Mouse (Mus musculus): ENCODE measurements around the gene Oprd1. TPM values are rescaled to one million over a fixed set of nuclear protein-coding genes. Genes with fewer than 3 reads are reported as not detected.

Gene Oprd1
- polyA plus RNA-seq, 2 experiments: 0.18 to 0.65 TPM

DNA sequence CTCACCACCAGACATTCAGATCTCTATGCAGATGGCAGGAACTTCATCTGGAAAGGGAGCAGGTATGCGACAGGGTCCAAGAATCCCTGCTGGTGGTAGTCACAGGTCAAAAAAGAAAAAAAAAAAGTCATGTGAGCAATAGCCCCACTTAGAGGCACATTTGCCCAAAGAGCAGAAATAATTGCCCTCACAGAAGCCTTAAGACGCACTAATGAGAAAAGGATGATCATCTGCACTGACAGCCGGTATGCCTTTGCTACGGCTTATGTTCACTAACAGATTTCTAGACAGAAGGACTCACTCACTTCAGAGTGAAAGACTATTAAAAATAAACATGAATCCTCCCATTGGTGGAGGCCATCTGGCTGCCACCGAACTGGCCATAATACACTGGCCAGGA, 44.7 kb downstream of the Oprd1 start:
- DNase-seq (ENCODE audit: low spot score): no peak
- 77% methylated on average over 5 of the region's 5 CpGs for WGBS
- Histone ChIP-seq H3K27ac (replicated peaks; ENCODE audit: low read depth, low read length) (no peak overlapping the region), H3K4me3 (replicated peaks; ENCODE audit: low read length) (no peak overlapping the region), H3K9ac (ENCODE audit: low read depth, low read length, severe bottlenecking) (no peak overlapping the region), H3K36me3 (ENCODE audit: control insufficient read depth, insufficient read depth, low read length) (no peaks in the 10 kb centered on the region), H3K4me1 (ENCODE audit: control insufficient read depth, insufficient read depth, low read length) (no peaks in the 10 kb centered on the region), H3K27me3 (ENCODE audit: control insufficient read depth, insufficient read depth, low read length) (no peaks in the 10 kb centered on the region), H3K4me2 (replicated peaks; ENCODE audit: low read depth, low read length, severe bottlenecking) (no peak overlapping the region), H3K9me3 (ENCODE audit: control insufficient read depth, low read length) (no peaks in the 10 kb centered on the region)
- TF ChIP-seq POLR2A (IDR thresholded peaks at IDR 0.05; ENCODE audit: borderline replicate concordance, extremely low read depth, insufficient read depth, insufficient read length): no peak
- ATAC-seq (ENCODE audit: low FRiP score, low read depth): no peak

DNA sequence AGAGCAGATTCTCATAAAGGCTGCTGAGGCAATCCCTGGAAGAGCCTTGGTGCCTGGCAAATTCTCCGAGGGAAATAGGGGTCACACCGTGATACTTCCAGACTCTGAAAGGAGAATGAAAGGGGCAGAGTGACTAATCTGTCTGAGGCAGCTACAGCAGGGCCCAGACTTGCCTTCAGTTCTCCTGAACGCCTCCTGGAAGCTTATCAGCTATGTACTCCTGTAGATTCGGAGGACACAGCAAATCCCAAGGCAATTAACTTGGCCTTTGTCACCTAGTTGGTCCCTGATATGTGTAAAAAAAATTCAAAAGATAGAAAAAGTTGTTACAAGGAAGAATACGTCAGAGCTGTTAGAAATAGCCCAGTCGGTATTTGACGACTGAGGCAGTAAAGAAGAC, 49.2 kb downstream of the Oprd1 start:
- no peak overlapping the region for H3K9ac ChIP-seq (ENCODE audit: low read depth, low read length, severe bottlenecking)
- 76% methylated on average over 7 of the region's 7 CpGs for WGBS
- H3K27ac ChIP-seq (replicated peaks; ENCODE audit: low read depth, low read length): no peak overlapping the region
- no peaks in the 10 kb centered on the region for H3K36me3 ChIP-seq (ENCODE audit: control insufficient read depth, insufficient read depth, low read length)
- no peaks in the 10 kb centered on the region for H3K9me3 ChIP-seq (ENCODE audit: control insufficient read depth, low read length)
- no peaks in the 10 kb centered on the region for H3K27me3 ChIP-seq (ENCODE audit: control insufficient read depth, insufficient read depth, low read length)
- no peak overlapping the region for H3K4me2 ChIP-seq (replicated peaks; ENCODE audit: low read depth, low read length, severe bottlenecking)
- ATAC-seq (ENCODE audit: low FRiP score, low read depth) (no peak), DNase-seq (ENCODE audit: low spot score) (no peak)
- H3K4me3 ChIP-seq (replicated peaks; ENCODE audit: low read length): no peak overlapping the region
- TF ChIP-seq POLR2A (IDR thresholded peaks at IDR 0.05; ENCODE audit: borderline replicate concordance, extremely low read depth, insufficient read depth, insufficient read length): no peak
- no peaks in the 10 kb centered on the region for H3K4me1 ChIP-seq (ENCODE audit: control insufficient read depth, insufficient read depth, low read length)

DNA sequence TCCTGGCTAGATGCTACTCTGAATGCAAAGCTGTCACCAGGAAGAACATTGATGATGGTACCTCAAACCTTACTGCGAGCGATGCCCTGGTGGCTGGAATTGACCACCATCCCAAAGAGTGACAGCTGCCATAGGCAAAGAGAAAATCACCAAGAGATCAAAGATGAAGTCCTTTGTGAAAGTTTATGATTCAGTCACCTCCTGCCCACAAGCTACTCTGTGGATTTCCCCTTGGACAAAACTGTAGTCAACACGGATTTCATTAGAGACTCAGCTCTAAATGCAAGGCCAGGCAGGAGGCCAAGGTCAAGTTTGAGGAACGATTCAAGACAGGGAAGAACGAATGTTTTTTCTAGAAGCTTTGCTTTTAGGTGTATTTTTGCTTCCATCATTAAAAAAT, 50.4 kb downstream of the Oprd1 start:
- Histone ChIP-seq H3K27me3 (ENCODE audit: control insufficient read depth, insufficient read depth, low read length) (no peaks in the 10 kb centered on the region), H3K9me3 (ENCODE audit: control insufficient read depth, low read length) (no peaks in the 10 kb centered on the region), H3K4me3 (replicated peaks; ENCODE audit: low read length) (no peak overlapping the region), H3K4me2 (replicated peaks; ENCODE audit: low read depth, low read length, severe bottlenecking) (no peak overlapping the region), H3K36me3 (ENCODE audit: control insufficient read depth, insufficient read depth, low read length) (no peaks in the 10 kb centered on the region), H3K9ac (ENCODE audit: low read depth, low read length, severe bottlenecking) (no peak overlapping the region), H3K4me1 (ENCODE audit: control insufficient read depth, insufficient read depth, low read length) (no peaks in the 10 kb centered on the region), H3K27ac (replicated peaks; ENCODE audit: low read depth, low read length) (no peak overlapping the region)
- TF ChIP-seq POLR2A (IDR thresholded peaks at IDR 0.05; ENCODE audit: borderline replicate concordance, extremely low read depth, insufficient read depth, insufficient read length): no peak
- DNase-seq (ENCODE audit: low spot score): no peak
- no peak for ATAC-seq (ENCODE audit: low FRiP score, low read depth)
- 86% methylated on average over 5 of the region's 5 CpGs for WGBS

DNA sequence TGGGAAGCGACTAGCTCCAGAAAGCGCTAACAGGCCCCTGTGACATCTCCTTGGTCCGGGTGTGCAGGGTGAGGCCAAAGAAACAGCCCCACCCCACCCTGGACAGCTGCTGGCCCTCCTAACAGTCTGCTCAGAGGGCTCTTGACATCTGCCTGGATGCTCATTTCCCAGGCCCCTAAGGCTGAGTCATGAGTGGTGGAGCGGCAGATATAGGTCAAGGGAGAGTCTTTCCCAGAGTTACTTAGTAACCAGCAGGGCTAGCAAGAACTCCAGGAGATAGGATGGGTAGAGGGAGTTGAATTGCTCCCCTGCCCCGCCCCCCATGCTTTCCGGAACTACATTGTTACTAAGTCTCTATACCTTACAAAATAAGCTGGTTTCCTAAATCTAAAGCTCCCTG, 51.1 kb downstream of the Oprd1 start:
- Histone ChIP-seq H3K27me3 (ENCODE audit: control insufficient read depth, insufficient read depth, low read length) (no peaks in the 10 kb centered on the region), H3K4me3 (replicated peaks; ENCODE audit: low read length) (no peak overlapping the region), H3K9me3 (ENCODE audit: control insufficient read depth, low read length) (no peaks in the 10 kb centered on the region), H3K4me2 (replicated peaks; ENCODE audit: low read depth, low read length, severe bottlenecking) (no peak overlapping the region), H3K4me1 (ENCODE audit: control insufficient read depth, insufficient read depth, low read length) (no peaks in the 10 kb centered on the region), H3K36me3 (ENCODE audit: control insufficient read depth, insufficient read depth, low read length) (no peaks in the 10 kb centered on the region), H3K27ac (replicated peaks; ENCODE audit: low read depth, low read length) (no peak overlapping the region), H3K9ac (ENCODE audit: low read depth, low read length, severe bottlenecking) (no peak overlapping the region)
- WGBS: 83% methylated on average over 6 of the region's 6 CpGs
- no peak for ATAC-seq (ENCODE audit: low FRiP score, low read depth)
- no peak for TF ChIP-seq POLR2A (IDR thresholded peaks at IDR 0.05; ENCODE audit: borderline replicate concordance, extremely low read depth, insufficient read depth, insufficient read length)
- no peak for DNase-seq (ENCODE audit: low spot score)

DNA sequence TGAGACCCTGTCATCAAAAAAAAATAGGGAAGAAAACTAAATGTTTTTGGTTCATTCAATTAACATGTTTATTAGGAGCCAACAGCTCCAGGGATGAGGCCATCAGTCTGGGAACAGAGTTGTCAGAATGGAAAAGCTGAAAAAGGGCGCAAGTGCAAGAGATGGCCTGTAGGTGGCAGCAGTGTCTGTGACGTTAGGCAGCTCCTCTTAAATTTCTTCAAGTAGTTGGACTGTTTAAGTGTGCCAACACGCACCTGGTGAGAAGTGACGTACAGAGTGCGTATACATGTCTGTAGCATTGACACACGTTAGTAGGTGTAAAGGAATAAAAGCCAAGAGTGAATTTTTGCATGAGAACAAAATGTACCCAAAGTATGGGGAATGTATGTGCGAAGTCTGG, 55.4 kb downstream of the Oprd1 start:
- no peak for TF ChIP-seq POLR2A (IDR thresholded peaks at IDR 0.05; ENCODE audit: borderline replicate concordance, extremely low read depth, insufficient read depth, insufficient read length)
- Histone ChIP-seq H3K4me1 (ENCODE audit: control insufficient read depth, insufficient read depth, low read length) (no peaks in the 10 kb centered on the region), H3K9me3 (ENCODE audit: control insufficient read depth, low read length) (no peaks in the 10 kb centered on the region), H3K27ac (replicated peaks; ENCODE audit: low read depth, low read length) (no peak overlapping the region), H3K27me3 (ENCODE audit: control insufficient read depth, insufficient read depth, low read length) (no peaks in the 10 kb centered on the region), H3K36me3 (ENCODE audit: control insufficient read depth, insufficient read depth, low read length) (no peaks in the 10 kb centered on the region), H3K4me2 (replicated peaks; ENCODE audit: low read depth, low read length, severe bottlenecking) (no peak overlapping the region), H3K9ac (ENCODE audit: low read depth, low read length, severe bottlenecking) (no peak overlapping the region), H3K4me3 (replicated peaks; ENCODE audit: low read length) (no peak overlapping the region)
- WGBS: 17% methylated on average over 7 of the region's 7 CpGs
- DNase-seq (ENCODE audit: low spot score) (peak; percentile 85), ATAC-seq (ENCODE audit: low FRiP score, low read depth) (peak; percentile 60; the same call in 1 of the 2 replicates)

DNA sequence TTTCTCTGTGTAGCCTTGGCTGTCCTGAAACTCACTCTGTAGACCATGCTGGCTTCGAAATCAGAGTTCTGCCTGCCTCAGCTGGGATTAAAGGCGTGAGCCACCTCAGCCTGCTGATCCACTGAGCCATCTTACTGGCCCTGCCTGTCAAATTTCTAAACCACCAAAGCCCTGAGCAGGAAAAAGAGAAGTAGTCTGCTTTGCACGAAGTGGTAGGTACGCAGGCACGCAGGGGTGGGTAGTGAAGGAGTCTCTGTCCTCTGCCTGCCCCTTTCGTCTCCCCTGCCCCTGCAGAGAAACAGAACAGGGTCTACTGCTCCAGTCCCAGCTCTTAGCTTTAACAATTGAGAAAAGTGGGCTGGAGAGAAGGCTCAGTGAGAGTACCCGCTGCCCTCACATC, 59.2 kb downstream of the Oprd1 start:
- H3K27ac ChIP-seq (replicated peaks; ENCODE audit: low read depth, low read length): no peak overlapping the region
- DNase-seq (ENCODE audit: low spot score): no peak
- H3K27me3 ChIP-seq (ENCODE audit: control insufficient read depth, insufficient read depth, low read length): no peaks in the 10 kb centered on the region
- H3K36me3 ChIP-seq (ENCODE audit: control insufficient read depth, insufficient read depth, low read length): no peaks in the 10 kb centered on the region
- no peak overlapping the region for H3K4me3 ChIP-seq (replicated peaks; ENCODE audit: low read length)
- H3K4me1 ChIP-seq (ENCODE audit: control insufficient read depth, insufficient read depth, low read length): no peaks in the 10 kb centered on the region
- 82% methylated on average over 7 of the region's 7 CpGs for WGBS
- no peak for ATAC-seq (ENCODE audit: low FRiP score, low read depth)
- no peaks in the 10 kb centered on the region for H3K9me3 ChIP-seq (ENCODE audit: control insufficient read depth, low read length)
- no peak overlapping the region for H3K4me2 ChIP-seq (replicated peaks; ENCODE audit: low read depth, low read length, severe bottlenecking)
- TF ChIP-seq POLR2A (IDR thresholded peaks at IDR 0.05; ENCODE audit: borderline replicate concordance, extremely low read depth, insufficient read depth, insufficient read length): no peak
- no peak overlapping the region for H3K9ac ChIP-seq (ENCODE audit: low read depth, low read length, severe bottlenecking)

Measured in limb, embryonic 14.5 days (tissue).